Mouse (Mus musculus) midbrain, postnatal 0 days (tissue): Measurements from ENCODE around the gene Them7. TPM values are rescaled to one million over a fixed set of nuclear protein-coding genes. Genes with fewer than 3 reads are reported as not detected.

Experiments
- ATAC-seq: fragments of 200-750 bp; cut with Nextera tagmentation; 2 replicates; pipeline ENCODE4 v1.8.0; 2017; ENCODE audit warnings: moderate number of reproducible peaks, mild to moderate bottlenecking, moderate TSS enrichment, moderate library complexity; ENCODE audit not compliant: low FRiP score
- DNase-seq: peaks from one replicate; pipeline ENCODE4 v3.0.0-alpha.2; 2015; ENCODE audit warnings: low spot score
- H3K27ac ChIP-seq: fragments of 300-500 bp; sonication (generic); 2 replicates; pipeline ENCODE4 v1.5.1; 2014; ENCODE audit warnings: low read depth, mild to moderate bottlenecking, low read length, mixed read lengths
- H3K27me3 ChIP-seq: fragments of 300-500 bp; sonication (generic); 2 replicates; pipeline ENCODE4 v1.6.1; 2014; ENCODE audit warnings: low read length, control low read depth, mixed read lengths; ENCODE audit not compliant: insufficient read depth
- H3K36me3 ChIP-seq: fragments of 300-500 bp; sonication (generic); 2 replicates; pipeline ENCODE4 v1.6.1; 2014; ENCODE audit warnings: low read length, control low read depth, mixed read lengths; ENCODE audit not compliant: insufficient read depth
- H3K4me1 ChIP-seq: fragments of 300-500 bp; sonication (generic); 2 replicates; pipeline ENCODE4 v1.6.1; 2014; ENCODE audit warnings: mild to moderate bottlenecking, control low read depth, antibody characterized with exemption, low read length, mixed read lengths; ENCODE audit not compliant: insufficient read depth
- H3K4me2 ChIP-seq: fragments of 300-500 bp; sonication (generic); 2 replicates; pipeline ENCODE4 v1.6.1; 2014; ENCODE audit warnings: low read depth, mild to moderate bottlenecking, low read length, mixed read lengths; ENCODE audit not compliant: poor library complexity, severe bottlenecking
- H3K4me3 ChIP-seq: fragments of 300-500 bp; sonication (generic); 2 replicates; pipeline ENCODE4 v1.5.1; 2014; ENCODE audit warnings: low read depth, mild to moderate bottlenecking, low read length, moderate library complexity
- H3K9ac ChIP-seq: fragments of 300-500 bp; sonication (generic); replicated peaks from 2 replicates; pipeline ENCODE4 v1.6.1; 2014; ENCODE audit warnings: mild to moderate bottlenecking, low read length, moderate library complexity, mixed read lengths; ENCODE audit not compliant: poor library complexity, severe bottlenecking
- H3K9me3 ChIP-seq: fragments of 300-500 bp; sonication (generic); 2 replicates; pipeline ENCODE4 v1.6.1; 2016; ENCODE audit warnings: low read length, control low read depth
- CTCF ChIP-seq: IDR thresholded peaks from 2 replicates; pipeline ENCODE4 v1.5.1; 2016; ENCODE audit warnings: antibody characterized with exemption, mild to moderate bottlenecking
- WGBS: fragments of 180-500 bp; shearing (Covaris S2); extraction: QIAGEN DNeasy Blood & Tissue Kit; methylation state at CpG from one replicate; pipeline ENCODE4 v1.1.7; 2014; 5-methylcytosine and 5-hydroxymethylcytosine counted together
- polyA plus RNA-seq: library from polyadenylated mRNA; unstranded; fragments of >200 nt; fragmentation: Nextera tagmentation; extraction: Ambion mirVana; gene quantifications from 2 replicates; pipeline ENCODE4 v1.2.1, GENCODE M21; 2015
- total RNA-seq: library from RNA; depleted of rRNA; stranded (reverse); fragments of >200 nt; gene quantifications from 2 replicates; pipeline ENCODE4 v1.2.3, GENCODE M21; 2014

The Them7 gene
- total and polyA plus RNA-seq, 2 experiments from 2014 or later: not detected

- Histone ChIP-seq H3K4me1 (no peaks in the 10 kb centered on the region), H3K4me2 (no peak overlapping the region), H3K27me3 (no peaks in the 10 kb centered on the region), H3K36me3 (no peaks in the 10 kb centered on the region), H3K4me3 (no peak overlapping the region), H3K9me3 (no peaks in the 10 kb centered on the region), H3K9ac (no peak overlapping the region), H3K27ac (no peak overlapping the region)
- DNase-seq (no peak), ATAC-seq (no peak)
- WGBS: 75% methylated on average over 2 of the region's 2 CpGs
- no peak for TF ChIP-seq CTCF
Observed at GRCm38 (mm10) chr2:105237841-105238240, 13.7 kb downstream of the Them7 start.

- TF ChIP-seq CTCF: peak; percentile 82
- 22% methylated on average over 3 of the region's 3 CpGs for WGBS
- Histone ChIP-seq H3K27me3 (no peaks in the 10 kb centered on the region), H3K4me2 (no peak overlapping the region), H3K36me3 (no peaks in the 10 kb centered on the region), H3K27ac (no peak overlapping the region), H3K4me1 (no peaks in the 10 kb centered on the region), H3K9me3 (no peaks in the 10 kb centered on the region), H3K4me3 (no peak overlapping the region), H3K9ac (no peak overlapping the region)
- peak; percentile 58 for ATAC-seq
- peak; percentile 69 for DNase-seq
Observed at GRCm38 (mm10) chr2:105238775-105239174, 14.7 kb downstream of the Them7 start.

DNA sequence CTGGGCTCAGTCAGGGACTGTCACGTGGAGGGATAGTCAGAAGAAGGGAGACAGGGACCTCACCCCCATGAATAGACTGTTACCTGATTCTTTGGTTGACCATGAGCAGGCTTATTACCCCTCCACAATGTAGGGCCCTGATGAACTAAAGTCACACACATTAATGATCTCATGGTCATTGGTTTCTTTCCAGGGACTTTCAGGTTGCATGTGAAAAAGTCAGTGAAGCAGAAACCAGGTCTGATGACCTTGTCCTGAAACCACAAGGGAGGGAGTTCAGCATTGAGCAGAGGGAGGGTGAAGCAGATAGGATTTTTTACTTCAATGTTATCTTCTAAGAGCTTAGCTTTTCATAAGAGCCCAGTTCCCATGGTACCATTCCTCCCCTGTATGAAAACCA is 16.5 kb downstream of the Them7 start:
- H3K4me2 ChIP-seq: no peak overlapping the region
- H3K36me3 ChIP-seq: no peaks in the 10 kb centered on the region
- ATAC-seq: no peak
- 67% methylated on average over 1 of the region's 1 CpGs for WGBS
- H3K27me3 ChIP-seq: no peaks in the 10 kb centered on the region
- TF ChIP-seq CTCF: no peak
- H3K4me1 ChIP-seq: no peaks in the 10 kb centered on the region
- H3K4me3 ChIP-seq: no peak overlapping the region
- H3K27ac ChIP-seq: no peak overlapping the region
- no peak for DNase-seq
- H3K9ac ChIP-seq: no peak overlapping the region
- H3K9me3 ChIP-seq: no peaks in the 10 kb centered on the region

DNA sequence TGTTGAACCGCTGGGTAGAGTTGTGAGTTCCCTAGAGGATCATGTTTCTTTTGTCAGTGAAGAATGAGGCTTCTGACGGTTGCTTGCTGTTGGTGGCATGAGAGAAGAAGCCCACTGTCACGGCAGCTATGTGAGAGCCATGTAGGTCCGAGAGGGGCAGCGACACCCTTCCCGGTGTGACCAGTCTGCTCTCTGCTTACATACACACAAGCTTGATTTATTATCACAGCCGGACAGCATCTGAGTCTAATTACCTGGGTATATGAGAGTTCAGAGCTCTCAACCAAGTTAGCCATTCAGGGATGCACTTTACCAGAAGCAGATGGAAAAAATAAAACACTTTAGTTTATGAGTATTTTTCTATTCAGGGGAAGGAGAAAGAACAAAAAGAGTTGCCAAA is 18.8 kb downstream of the Them7 start:
- Histone ChIP-seq H3K27ac (no peak overlapping the region), H3K4me3 (no peak overlapping the region), H3K4me2 (no peak overlapping the region), H3K36me3 (no peaks in the 10 kb centered on the region), H3K9me3 (no peaks in the 10 kb centered on the region), H3K4me1 (no peaks in the 10 kb centered on the region), H3K27me3 (no peaks in the 10 kb centered on the region), H3K9ac (no peak overlapping the region)
- TF ChIP-seq CTCF: no peak
- no peak for DNase-seq
- ATAC-seq: no peak
- 79% methylated on average over 7 of the region's 7 CpGs for WGBS

- ATAC-seq (no peak), DNase-seq (no peak)
- no peaks in the 10 kb centered on the region for H3K9me3 ChIP-seq
- no peaks in the 10 kb centered on the region for H3K27me3 ChIP-seq
- 72% methylated on average over 13 of the region's 13 CpGs for WGBS
- H3K4me3 ChIP-seq: no peak overlapping the region
- no peak for TF ChIP-seq CTCF
- no peaks in the 10 kb centered on the region for H3K36me3 ChIP-seq
- H3K4me2 ChIP-seq: no peak overlapping the region
- H3K4me1 ChIP-seq: no peaks in the 10 kb centered on the region
- no peak overlapping the region for H3K9ac ChIP-seq
- H3K27ac ChIP-seq: no peak overlapping the region
Observed at GRCm38 (mm10) chr2:105244733-105245132, 20.6 kb downstream of the Them7 start.

GRCm38 (mm10) chr2:105251978-105252377 is 27.9 kb downstream of the Them7 start:
- H3K4me1 ChIP-seq: no peaks in the 10 kb centered on the region
- 84% methylated on average over 3 of the region's 3 CpGs for WGBS
- DNase-seq: no peak
- H3K27ac ChIP-seq: no peak overlapping the region
- no peak for TF ChIP-seq CTCF
- no peaks in the 10 kb centered on the region for H3K36me3 ChIP-seq
- ATAC-seq: no peak
- no peaks in the 10 kb centered on the region for H3K9me3 ChIP-seq
- no peak overlapping the region for H3K4me2 ChIP-seq
- H3K9ac ChIP-seq: no peak overlapping the region
- no peaks in the 10 kb centered on the region for H3K27me3 ChIP-seq
- no peak overlapping the region for H3K4me3 ChIP-seq
